Mouse (Mus musculus): ENCODE results near the gene A630001G21Rik. TPM values are rescaled to one million over a fixed set of nuclear protein-coding genes. Genes with fewer than 3 reads are reported as not detected.

Gene A630001G21Rik
- polyA plus RNA-seq, 1 experiment: 0.35 TPM

DNA sequence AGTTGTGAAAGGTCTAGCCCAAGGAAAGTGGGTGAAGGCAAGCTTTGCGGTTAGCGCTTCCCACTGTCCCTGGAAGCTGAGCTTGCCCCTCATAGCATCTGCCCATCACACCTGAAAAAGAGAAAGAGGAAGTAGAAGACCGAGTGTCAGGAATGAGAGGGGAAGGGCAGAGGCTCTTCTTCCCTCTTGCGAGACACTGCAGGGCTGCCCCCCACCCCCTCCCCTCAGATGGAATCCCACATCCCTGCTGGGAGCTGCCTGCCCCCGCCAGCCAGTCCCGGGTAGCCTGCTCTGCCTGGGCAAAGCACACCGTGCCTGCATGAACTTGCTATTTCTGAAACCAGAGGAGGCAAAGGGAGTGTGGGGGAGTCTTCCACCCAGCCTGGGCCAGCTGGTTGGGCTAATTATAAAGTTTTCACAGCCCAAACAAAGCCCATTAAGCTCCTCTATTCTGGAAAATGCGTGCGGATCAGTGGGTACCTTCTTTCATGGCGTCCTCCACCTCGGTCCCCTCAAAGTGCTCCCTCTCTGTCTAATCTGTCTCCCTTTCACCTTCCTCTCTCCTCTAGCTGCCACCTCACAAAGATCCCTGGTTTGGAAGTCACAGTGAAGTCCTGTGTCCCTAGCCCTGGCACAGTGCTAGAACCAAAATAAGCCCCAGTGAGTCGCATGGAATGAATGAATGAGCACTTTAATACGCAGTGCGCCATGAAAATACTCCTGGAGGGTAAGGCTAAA lies 20.0 kb downstream of the A630001G21Rik start:
- Histone ChIP-seq H3K27ac (ENCODE audit: control insufficient read depth, insufficient read depth, low read depth, low read length) (no peak overlapping the region), H3K36me3 (ENCODE audit: control insufficient read depth, insufficient read depth, low read length) (no peaks in the 10 kb centered on the region)
- TF ChIP-seq CTCF (IDR thresholded peaks at IDR 0.05; ENCODE audit: control insufficient read depth, insufficient read depth, insufficient replicate concordance, low read depth, low read length) (no peak), POLR2A (IDR thresholded peaks at IDR 0.05; ENCODE audit: control insufficient read depth, low read depth, low read length) (no peak)

DNA sequence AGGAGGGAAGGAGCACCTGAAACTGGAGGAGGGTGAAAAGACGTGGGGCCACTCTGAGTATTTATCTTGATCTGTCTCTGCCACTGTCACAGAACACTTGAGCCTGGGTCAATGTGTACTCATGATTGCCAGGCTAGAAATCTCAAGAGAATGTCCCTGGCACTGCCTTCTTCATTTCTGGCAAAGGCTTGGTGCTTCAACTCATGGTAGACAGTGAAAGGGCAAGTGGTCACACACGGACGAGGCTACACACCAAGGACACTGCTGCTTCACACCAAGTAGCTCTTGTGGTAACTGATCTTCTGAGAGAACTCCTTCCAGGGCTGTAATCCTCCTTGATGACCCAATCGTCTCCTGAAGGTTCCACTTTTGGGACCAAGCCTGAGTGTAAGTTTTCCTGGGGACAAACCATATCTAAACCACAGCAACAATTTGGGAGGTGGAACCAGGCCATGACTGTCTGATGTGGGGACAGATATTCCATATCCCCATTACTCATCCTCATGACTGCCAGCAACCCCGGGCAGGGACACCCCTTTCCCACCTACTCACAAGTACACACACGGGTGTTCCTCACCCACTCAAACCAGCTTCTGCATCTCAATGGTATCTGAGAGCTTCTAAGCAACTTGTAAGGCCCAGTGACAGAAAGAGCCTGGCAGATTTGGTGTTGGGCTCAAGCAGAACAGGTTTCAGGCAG lies 20.8 kb downstream of the A630001G21Rik start:
- Histone ChIP-seq H3K4me3 (ENCODE audit: control insufficient read depth, low read depth, low read length) (no peak overlapping the region), H3K27ac (ENCODE audit: control insufficient read depth, insufficient read depth, low read depth, low read length) (no peak overlapping the region), H3K4me1 (ENCODE audit: control insufficient read depth, insufficient read depth, low read length) (no peaks in the 10 kb centered on the region; the same call in 1 of the 2 replicates), H3K27me3 (ENCODE audit: control insufficient read depth, insufficient read depth, low read length) (no peaks in the 10 kb centered on the region), H3K36me3 (ENCODE audit: control insufficient read depth, insufficient read depth, low read length) (no peaks in the 10 kb centered on the region)
- TF ChIP-seq POLR2A (IDR thresholded peaks at IDR 0.05; ENCODE audit: control insufficient read depth, low read depth, low read length) (no peak), CTCF (IDR thresholded peaks at IDR 0.05; ENCODE audit: control insufficient read depth, insufficient read depth, insufficient replicate concordance, low read depth, low read length) (no peak)

More for the DNA sequence above, 20.0 kb downstream of the A630001G21Rik start:
- Histone ChIP-seq H3K4me1 (ENCODE audit: control insufficient read depth, insufficient read depth, low read length) (no peaks in the 10 kb centered on the region; the same call in 1 of the 2 replicates), H3K27me3 (ENCODE audit: control insufficient read depth, insufficient read depth, low read length) (no peaks in the 10 kb centered on the region), H3K4me3 (ENCODE audit: control insufficient read depth, low read depth, low read length) (no peak overlapping the region)

DNA sequence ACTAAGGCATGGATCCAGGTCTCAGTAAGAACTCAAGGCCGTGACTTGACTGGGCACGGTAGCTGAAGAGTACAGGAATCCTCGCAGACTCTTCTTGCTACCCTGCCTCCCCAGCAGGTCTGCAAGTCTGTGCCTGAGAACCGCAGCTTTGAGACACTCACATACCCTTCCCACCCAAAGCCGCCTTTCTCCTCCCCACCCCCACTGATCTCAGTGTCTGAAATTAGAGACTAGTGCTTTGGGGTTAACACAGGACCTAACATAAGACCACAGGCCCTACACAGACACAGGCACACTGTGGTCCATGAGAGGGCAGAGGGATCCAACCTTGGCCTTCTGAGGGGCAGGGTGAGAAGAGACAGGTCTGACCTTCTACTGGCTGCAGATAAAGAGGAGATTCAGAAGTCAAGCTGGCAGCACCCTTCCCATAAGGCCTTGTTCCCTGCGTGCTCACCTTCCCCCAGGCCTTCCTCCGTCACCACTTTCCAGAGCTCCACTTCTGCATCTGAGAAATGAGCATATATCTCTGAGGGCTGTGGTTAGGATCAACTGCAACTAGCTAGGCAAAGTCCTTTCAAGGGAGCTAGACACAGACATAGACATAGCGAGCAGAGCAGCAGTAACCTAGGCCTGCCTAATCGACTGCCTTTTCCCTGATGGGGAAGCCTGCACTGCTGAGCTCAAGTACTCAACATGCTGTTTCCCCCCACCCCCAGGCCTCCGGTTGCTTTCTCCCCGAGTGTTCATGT lies 26.3 kb downstream of the A630001G21Rik start:
- no peak overlapping the region for H3K4me3 ChIP-seq (ENCODE audit: control insufficient read depth, low read depth, low read length)
- H3K4me1 ChIP-seq (ENCODE audit: control insufficient read depth, insufficient read depth, low read length): peaks cover 2% of the 10 kb centered on the region; the same call in 1 of the 2 replicates
- TF ChIP-seq POLR2A (IDR thresholded peaks at IDR 0.05; ENCODE audit: control insufficient read depth, low read depth, low read length): no peak
- no peak for TF ChIP-seq CTCF (IDR thresholded peaks at IDR 0.05; ENCODE audit: control insufficient read depth, insufficient read depth, insufficient replicate concordance, low read depth, low read length)
- H3K27me3 ChIP-seq (ENCODE audit: control insufficient read depth, insufficient read depth, low read length): no peaks in the 10 kb centered on the region
- no peaks in the 10 kb centered on the region for H3K36me3 ChIP-seq (ENCODE audit: control insufficient read depth, insufficient read depth, low read length)
- no peak overlapping the region for H3K27ac ChIP-seq (ENCODE audit: control insufficient read depth, insufficient read depth, low read depth, low read length)

DNA sequence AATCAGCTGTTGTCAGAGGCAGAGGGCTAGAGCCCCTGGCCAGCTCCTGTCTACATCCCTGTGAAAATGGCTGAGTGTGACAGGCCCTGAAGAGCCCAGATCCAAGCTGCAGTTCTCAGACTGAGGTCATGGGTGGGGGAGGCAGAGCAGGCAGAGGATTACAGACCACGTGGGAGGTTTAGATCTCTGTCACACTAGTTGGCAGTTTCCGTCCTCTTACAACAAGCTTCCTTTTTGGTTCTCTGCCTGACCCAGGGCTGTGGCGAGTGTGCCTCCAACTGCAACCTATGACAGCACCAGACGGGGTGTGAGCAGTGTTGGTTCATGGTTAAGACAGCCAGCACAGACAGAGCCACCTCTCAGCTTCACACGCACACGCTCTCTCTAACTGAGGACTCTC lies 26.9 kb downstream of the A630001G21Rik start:
- TF ChIP-seq CTCF (IDR thresholded peaks at IDR 0.05; ENCODE audit: control insufficient read depth, insufficient read depth, insufficient replicate concordance, low read depth, low read length) (no peak), POLR2A (IDR thresholded peaks at IDR 0.05; ENCODE audit: control insufficient read depth, low read depth, low read length) (no peak)
- Histone ChIP-seq H3K27me3 (ENCODE audit: control insufficient read depth, insufficient read depth, low read length) (no peaks in the 10 kb centered on the region), H3K36me3 (ENCODE audit: control insufficient read depth, insufficient read depth, low read length) (no peaks in the 10 kb centered on the region), H3K4me1 (ENCODE audit: control insufficient read depth, insufficient read depth, low read length) (peaks cover 2% of the 10 kb centered on the region; the same call in 1 of the 2 replicates), H3K4me3 (ENCODE audit: control insufficient read depth, low read depth, low read length) (no peak overlapping the region), H3K27ac (ENCODE audit: control insufficient read depth, insufficient read depth, low read depth, low read length) (no peak overlapping the region)

DNA sequence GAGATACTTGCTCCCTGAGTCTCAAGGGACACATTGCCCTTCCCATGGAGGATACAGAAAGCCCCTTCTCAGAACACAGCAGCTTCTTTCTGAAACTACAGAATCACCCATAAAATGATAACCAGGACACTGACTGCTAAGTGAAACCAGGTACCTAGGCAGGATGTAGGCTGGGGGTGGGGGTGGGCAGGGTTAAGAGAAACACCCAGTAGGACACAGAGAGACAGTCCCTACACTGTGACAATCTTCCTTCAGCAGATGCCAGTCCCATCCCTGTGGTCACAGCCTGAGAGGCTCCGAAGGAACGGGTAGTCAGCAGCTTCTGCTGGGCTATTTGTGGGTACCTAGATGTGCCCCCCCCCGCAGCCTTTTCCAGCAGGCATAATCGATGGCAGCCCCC lies 27.8 kb downstream of the A630001G21Rik start:
- H3K27ac ChIP-seq (ENCODE audit: control insufficient read depth, insufficient read depth, low read depth, low read length): no peak overlapping the region
- no peaks in the 10 kb centered on the region for H3K27me3 ChIP-seq (ENCODE audit: control insufficient read depth, insufficient read depth, low read length)
- TF ChIP-seq CTCF (IDR thresholded peaks at IDR 0.05; ENCODE audit: control insufficient read depth, insufficient read depth, insufficient replicate concordance, low read depth, low read length): no peak
- TF ChIP-seq POLR2A (IDR thresholded peaks at IDR 0.05; ENCODE audit: control insufficient read depth, low read depth, low read length): no peak

DNA sequence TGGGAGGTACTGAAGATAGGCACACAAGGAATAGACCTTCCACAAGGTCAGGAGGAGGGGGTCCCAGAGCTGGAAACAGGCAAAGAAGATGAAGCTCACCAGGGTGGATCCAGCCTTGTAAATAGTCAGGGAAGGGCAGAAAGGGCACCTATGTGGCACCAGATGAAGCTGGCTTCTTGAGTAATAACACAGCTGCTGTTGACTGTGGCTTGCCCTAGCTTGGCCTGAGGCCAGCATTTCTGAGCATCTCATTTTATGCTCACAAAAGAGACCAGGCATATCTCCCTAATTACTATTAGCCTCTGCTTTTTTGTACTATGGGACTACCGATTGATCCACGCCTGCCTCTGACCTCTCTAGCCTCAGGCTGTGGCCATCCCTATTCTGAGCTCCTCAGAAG lies 28.6 kb downstream of the A630001G21Rik start:
- Histone ChIP-seq H3K27ac (ENCODE audit: control insufficient read depth, insufficient read depth, low read depth, low read length) (no peak overlapping the region), H3K36me3 (ENCODE audit: control insufficient read depth, insufficient read depth, low read length) (no peaks in the 10 kb centered on the region), H3K4me3 (ENCODE audit: control insufficient read depth, low read depth, low read length) (no peak overlapping the region), H3K4me1 (ENCODE audit: control insufficient read depth, insufficient read depth, low read length) (peaks cover 2% of the 10 kb centered on the region; the same call in 1 of the 2 replicates), H3K27me3 (ENCODE audit: control insufficient read depth, insufficient read depth, low read length) (no peaks in the 10 kb centered on the region)
- TF ChIP-seq CTCF (IDR thresholded peaks at IDR 0.05; ENCODE audit: control insufficient read depth, insufficient read depth, insufficient replicate concordance, low read depth, low read length): no peak
- no peak for TF ChIP-seq POLR2A (IDR thresholded peaks at IDR 0.05; ENCODE audit: control insufficient read depth, low read depth, low read length)

More for the DNA sequence above, 27.8 kb downstream of the A630001G21Rik start:
- H3K36me3 ChIP-seq (ENCODE audit: control insufficient read depth, insufficient read depth, low read length): no peaks in the 10 kb centered on the region
- peaks cover 2% of the 10 kb centered on the region; the same call in 1 of the 2 replicates for H3K4me1 ChIP-seq (ENCODE audit: control insufficient read depth, insufficient read depth, low read length)
- no peak overlapping the region for H3K4me3 ChIP-seq (ENCODE audit: control insufficient read depth, low read depth, low read length)

DNA sequence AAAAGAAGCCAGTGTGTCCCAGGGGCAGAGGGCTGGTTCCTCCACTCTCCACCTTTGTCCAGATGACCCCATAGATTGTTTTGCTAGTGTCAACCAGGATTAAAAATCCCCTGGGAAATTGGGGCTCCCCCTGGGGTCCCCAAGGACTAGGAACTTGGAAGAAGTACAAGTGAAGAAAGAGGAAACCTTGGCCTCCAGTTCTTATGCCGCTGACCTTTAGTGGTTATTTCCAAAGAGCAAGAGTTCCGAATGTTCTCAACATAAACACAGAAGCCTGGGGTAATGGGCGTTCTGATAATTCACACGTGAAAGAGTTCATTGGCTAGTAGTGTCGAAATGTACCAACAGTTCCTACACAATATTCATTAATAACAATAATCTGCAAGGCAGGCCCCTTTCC lies 31.9 kb downstream of the A630001G21Rik start:
- Histone ChIP-seq H3K36me3 (ENCODE audit: control insufficient read depth, insufficient read depth, low read length) (no peaks in the 10 kb centered on the region), H3K4me1 (ENCODE audit: control insufficient read depth, insufficient read depth, low read length) (peaks cover 2% of the 10 kb centered on the region; the same call in 1 of the 2 replicates), H3K27me3 (ENCODE audit: control insufficient read depth, insufficient read depth, low read length) (no peaks in the 10 kb centered on the region), H3K4me3 (ENCODE audit: control insufficient read depth, low read depth, low read length) (no peak overlapping the region), H3K27ac (ENCODE audit: control insufficient read depth, insufficient read depth, low read depth, low read length) (no peak overlapping the region)
- TF ChIP-seq CTCF (IDR thresholded peaks at IDR 0.05; ENCODE audit: control insufficient read depth, insufficient read depth, insufficient replicate concordance, low read depth, low read length) (no peak), POLR2A (IDR thresholded peaks at IDR 0.05; ENCODE audit: control insufficient read depth, low read depth, low read length) (no peak)
